Mouse (Mus musculus) gastrocnemius, postnatal 4 days (tissue): ENCODE measurements at regions not wholly inside any gene's neighbourhood (a gene's known extent, or its start where the extent isn't known, plus 50 kb on each side); places are given as distances from the start of the nearest gene placed in this dataset.

Experiments used
- DNase-seq, 2 experiments: peaks; one replicate each; pipeline ENCODE4 v3.0.0; 2021 to 2022; ENCODE audit warnings: low spot score in 2 of 2, mixed read lengths in 2 of 2

DNA sequence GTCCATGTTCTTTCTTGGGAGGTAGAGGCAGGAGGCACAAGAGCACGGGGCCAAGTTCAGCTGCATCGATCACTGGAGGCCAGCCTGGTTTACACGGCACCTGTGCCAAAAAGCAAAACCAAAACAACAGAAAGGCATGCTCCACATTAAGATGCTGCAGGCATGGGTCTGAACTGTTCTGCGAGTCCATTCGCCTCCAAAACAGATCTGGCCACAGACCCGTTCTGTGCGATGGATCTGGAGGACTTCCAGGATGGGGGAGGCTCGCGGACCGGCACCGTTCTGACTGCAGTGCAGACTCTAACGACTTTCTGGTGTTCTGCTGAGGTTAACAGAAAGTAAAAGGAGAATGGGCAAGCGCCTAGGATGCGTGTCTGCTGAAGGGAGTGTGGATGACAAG lies 52.3 kb downstream of the A230072I06Rik start:
- DNase-seq, result peak in 1 of 2 experiments; percentile 20

DNA sequence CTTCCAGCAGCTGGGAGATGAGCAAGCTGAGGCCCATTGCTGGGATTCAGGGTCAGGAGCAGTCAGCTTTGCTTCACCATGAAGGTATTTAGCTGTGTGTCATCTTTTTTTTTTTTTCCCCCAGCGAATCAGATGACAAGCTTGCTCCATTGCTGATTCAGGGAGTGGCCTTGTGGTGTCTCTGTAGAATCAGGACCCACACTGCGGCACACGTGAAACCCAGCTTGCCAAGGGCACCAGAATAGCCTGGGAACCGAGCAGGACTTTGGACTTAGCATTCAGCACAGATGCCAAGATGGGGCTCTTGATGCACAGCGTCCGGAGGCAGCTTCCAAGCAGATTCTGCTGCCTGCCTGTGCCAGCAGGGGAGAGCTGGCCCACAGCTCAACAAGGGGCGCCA lies 53.0 kb downstream of the A230072I06Rik start:
- DNase-seq, result no peak

DNA sequence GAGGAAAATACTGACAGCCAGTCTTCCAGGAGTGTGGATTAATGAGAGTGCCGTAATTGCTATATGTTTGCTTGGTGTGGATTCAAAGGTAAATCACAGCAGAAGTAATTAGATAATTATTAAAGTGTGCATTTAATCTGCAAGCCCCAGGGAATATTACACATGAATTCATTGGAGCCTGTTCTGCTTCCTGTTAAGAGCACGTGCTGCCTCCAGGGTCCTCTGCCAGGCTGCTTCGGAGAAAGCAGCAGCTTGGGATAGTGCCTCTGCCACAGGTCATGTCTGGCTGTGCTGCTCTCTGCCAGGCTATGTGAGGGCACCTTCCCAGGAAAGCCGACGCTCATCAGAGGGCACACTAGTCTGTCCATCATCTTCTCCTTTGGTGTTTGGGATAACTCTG lies 55.5 kb downstream of the A230072I06Rik start:
- DNase-seq, result no peak

DNA sequence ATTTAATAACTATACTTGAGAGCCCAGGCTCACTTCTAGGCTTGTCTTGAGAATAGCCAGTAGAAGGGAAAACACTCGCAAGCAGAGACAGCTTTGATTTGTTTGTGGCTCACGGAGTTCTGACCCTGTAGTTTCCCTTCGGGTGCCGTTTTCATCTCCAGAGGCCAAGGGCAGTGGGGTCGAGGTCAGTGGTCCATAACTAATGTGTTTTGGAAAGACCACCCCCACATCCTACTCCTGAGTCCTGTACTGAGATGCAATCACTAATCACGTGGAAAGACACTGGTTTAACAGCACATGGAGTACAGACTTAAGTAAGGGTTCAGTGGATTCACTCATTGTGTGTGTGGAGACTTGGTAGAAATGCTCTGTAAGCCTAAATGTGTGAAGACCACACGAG lies 56.0 kb downstream of the A230072I06Rik start:
- no peak for DNase-seq

DNA sequence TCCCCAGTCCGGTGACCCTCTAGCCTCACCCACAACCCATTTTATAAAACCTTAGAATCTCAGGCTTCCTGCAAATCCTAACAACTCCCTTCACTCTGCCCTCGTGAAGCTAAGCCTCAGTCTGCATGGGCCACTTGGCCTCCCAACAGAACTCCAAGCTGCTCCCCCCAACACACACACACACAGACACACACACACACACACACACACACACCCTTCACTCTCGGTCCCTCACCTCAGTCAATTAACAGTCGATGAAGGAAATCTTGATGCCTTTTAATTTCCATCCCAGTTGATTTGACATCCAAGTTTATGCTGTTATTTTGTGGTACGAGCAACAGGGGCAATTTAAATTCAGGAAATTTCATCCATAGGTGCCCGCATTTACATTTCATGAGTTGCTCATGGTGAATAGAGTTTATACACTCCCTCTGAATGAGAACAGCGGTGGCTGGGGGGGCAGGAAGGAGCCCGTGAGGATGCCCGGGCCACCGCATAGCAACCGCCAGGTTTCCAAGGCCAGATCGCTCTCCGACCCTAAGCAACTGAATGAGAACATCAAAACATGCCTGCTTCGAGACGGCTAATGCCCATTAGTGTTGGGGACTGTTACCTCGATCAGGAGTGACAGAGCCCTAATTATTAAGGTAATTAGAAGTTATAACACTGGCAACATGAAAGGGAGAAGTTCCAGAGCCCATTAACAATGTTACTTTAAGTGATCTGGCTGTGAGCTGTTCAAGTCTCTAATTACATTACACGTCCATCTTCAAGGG lies 55.8 kb upstream of the Sox1 start:
- no peak for DNase-seq

DNA sequence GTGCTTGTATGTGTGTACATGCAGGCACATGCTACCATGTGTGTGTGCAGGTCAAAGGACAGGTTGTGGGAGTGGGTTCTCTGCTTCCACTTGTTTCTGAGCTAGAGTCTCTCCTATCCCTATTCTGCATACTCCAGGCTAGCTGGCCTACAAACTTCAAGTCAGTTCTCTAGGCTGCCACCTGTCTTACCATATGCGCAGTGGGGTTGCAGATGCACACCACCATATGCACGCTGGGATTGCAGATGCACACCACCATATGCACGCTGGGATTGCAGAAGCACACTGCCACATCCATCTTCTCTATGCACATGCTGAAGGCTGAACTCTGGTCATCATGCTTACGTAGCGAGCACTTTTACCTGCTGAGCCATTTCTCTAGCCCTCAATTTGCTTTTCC lies 54.1 kb upstream of the Sox1 start:
- no peak for DNase-seq
